Mouse (Mus musculus) heart, embryonic 11.5 days (tissue): ENCODE measurements at regions not wholly inside any gene's neighbourhood (a gene's known extent, or its start where the extent isn't known, plus 50 kb on each side); places are given as distances from the start of the nearest gene placed in this dataset.

ENCODE experiments used
- ATAC-seq: fragments of 200-750 bp; cut with Nextera tagmentation; replicated peaks from 2 replicates; pipeline ENCODE4 v1.8.0; 2017; ENCODE audit warnings: moderate library complexity; ENCODE audit not compliant: insufficient number of reproducible peaks, low FRiP score, low TSS enrichment
- H3K27ac ChIP-seq: fragments of 300-500 bp; sonication (generic); 2 replicates; pipeline ENCODE4 v1.5.1; 2014; ENCODE audit warnings: mild to moderate bottlenecking, low read depth, low read length
- H3K27me3 ChIP-seq: fragments of 300-500 bp; sonication (generic); 2 replicates; pipeline ENCODE4 v1.6.1; 2014; ENCODE audit warnings: mild to moderate bottlenecking, low read length, mixed read lengths; ENCODE audit not compliant: control insufficient read depth, insufficient read depth
- H3K36me3 ChIP-seq: fragments of 300-500 bp; sonication (generic); 2 replicates; pipeline ENCODE4 v1.6.1; 2014; ENCODE audit warnings: mild to moderate bottlenecking, low read length, moderate library complexity, mixed read lengths; ENCODE audit not compliant: control insufficient read depth, insufficient read depth
- H3K4me1 ChIP-seq: fragments of 300-500 bp; sonication (generic); 2 replicates; pipeline ENCODE4 v1.6.1; 2014; ENCODE audit warnings: low read length; ENCODE audit not compliant: control insufficient read depth, insufficient read depth
- H3K4me2 ChIP-seq: fragments of 300-500 bp; sonication (generic); 2 replicates; pipeline ENCODE4 v1.6.1; 2014; ENCODE audit warnings: mild to moderate bottlenecking, moderate library complexity
- H3K4me3 ChIP-seq: fragments of 300-500 bp; sonication (generic); 2 replicates; pipeline ENCODE4 v1.5.1; 2014; ENCODE audit warnings: low read depth, low read length
- H3K9ac ChIP-seq: fragments of 300-500 bp; sonication (generic); 2 replicates; pipeline ENCODE4 v1.6.1; 2014; ENCODE audit warnings: mild to moderate bottlenecking, low read depth, low read length, moderate library complexity
- H3K9me3 ChIP-seq: fragments of 300-500 bp; sonication (generic); replicated peaks from 2 replicates; pipeline ENCODE4 v1.6.1; 2016; ENCODE audit warnings: low read length; ENCODE audit not compliant: control insufficient read depth
- WGBS: fragments of 180-500 bp; shearing (Covaris S2); extraction: QIAGEN DNeasy Blood & Tissue Kit; methylation state at CpG from one replicate; pipeline ENCODE4 v1.1.7; 2014; ENCODE audit not compliant: insufficient replicate concordance; 5-methylcytosine and 5-hydroxymethylcytosine counted together

DNA sequence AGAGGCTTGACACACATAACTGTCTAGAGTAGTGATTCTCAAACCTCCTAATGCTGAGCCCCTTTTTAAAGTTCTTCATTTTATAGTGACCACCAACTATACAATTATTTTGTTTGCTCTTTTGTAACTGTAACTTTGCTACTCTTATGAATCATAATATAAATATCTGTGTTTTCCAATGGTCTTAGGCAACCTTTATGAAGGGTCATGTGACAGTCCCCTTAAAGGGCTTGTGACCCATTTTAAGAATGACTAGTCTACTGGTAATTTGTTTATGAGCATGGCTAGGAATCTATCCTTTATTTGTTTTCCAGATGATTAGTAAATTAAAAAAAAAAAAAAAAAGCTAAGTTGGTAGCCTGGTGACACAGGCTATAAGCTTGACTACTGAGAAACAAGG lies 539.5 kb upstream of the Atp2b1 start:
- Histone ChIP-seq H3K27me3 (no peaks in the 10 kb centered on the region), H3K36me3 (no peaks in the 10 kb centered on the region), H3K27ac (no peak overlapping the region), H3K9ac (no peak overlapping the region), H3K9me3 (no peaks in the 10 kb centered on the region), H3K4me1 (no peaks in the 10 kb centered on the region), H3K4me3 (no peak overlapping the region), H3K4me2 (no peak overlapping the region)
- no peak for ATAC-seq

DNA sequence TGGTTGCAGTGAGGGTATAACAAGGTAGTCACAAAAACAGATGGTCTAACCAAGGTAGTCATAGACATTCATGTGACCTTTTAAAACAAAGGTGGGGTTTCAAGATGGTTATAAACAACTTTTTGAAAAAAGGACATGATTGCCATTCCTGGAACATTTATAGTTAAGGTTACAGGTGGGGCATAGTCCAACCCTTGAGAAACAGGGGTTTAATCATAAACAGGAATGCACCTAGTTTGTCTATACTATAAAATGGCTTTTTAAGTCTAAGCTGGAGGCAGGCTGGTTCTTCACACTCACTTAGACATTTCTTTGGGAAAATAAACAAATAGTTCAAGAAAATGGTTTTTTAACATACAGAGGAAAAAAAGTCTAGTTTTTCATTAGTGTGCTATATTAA lies 525.7 kb upstream of the Atp2b1 start:
- H3K4me1 ChIP-seq = no peaks in the 10 kb centered on the region
- no peak overlapping the region for H3K4me2 ChIP-seq
- ATAC-seq = no peak
- H3K27ac ChIP-seq = no peak overlapping the region
- no peaks in the 10 kb centered on the region for H3K9me3 ChIP-seq
- no peaks in the 10 kb centered on the region for H3K27me3 ChIP-seq
- no peaks in the 10 kb centered on the region for H3K36me3 ChIP-seq
- no peak overlapping the region for H3K4me3 ChIP-seq
- H3K9ac ChIP-seq = no peak overlapping the region

DNA sequence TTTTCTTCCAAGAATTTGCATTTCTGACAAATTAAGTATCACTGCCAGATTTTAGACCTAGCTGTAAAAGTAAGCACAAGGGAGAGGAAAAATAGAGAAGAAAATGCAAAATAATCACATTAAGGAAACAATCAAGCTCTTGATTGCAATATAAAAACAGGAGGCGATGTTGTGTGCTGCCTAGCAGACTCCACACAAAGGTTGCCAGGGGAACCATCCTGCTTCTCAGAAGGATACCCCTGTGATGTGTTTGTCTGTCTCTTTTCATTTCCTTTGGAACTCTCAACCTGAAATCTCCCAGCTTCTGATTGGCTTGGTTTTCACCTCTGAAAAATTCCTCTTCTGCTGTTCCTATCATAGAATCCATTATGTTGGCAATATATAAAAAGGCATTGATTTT lies 514.3 kb upstream of the Atp2b1 start:
- Histone ChIP-seq H3K27me3 (no peaks in the 10 kb centered on the region), H3K4me2 (no peak overlapping the region), H3K9me3 (no peaks in the 10 kb centered on the region), H3K36me3 (no peaks in the 10 kb centered on the region), H3K4me3 (no peak overlapping the region), H3K4me1 (no peaks in the 10 kb centered on the region), H3K9ac (no peak overlapping the region), H3K27ac (no peak overlapping the region)
- ATAC-seq = no peak
- 71% methylated on average over 1 of the region's 1 CpGs for WGBS

DNA sequence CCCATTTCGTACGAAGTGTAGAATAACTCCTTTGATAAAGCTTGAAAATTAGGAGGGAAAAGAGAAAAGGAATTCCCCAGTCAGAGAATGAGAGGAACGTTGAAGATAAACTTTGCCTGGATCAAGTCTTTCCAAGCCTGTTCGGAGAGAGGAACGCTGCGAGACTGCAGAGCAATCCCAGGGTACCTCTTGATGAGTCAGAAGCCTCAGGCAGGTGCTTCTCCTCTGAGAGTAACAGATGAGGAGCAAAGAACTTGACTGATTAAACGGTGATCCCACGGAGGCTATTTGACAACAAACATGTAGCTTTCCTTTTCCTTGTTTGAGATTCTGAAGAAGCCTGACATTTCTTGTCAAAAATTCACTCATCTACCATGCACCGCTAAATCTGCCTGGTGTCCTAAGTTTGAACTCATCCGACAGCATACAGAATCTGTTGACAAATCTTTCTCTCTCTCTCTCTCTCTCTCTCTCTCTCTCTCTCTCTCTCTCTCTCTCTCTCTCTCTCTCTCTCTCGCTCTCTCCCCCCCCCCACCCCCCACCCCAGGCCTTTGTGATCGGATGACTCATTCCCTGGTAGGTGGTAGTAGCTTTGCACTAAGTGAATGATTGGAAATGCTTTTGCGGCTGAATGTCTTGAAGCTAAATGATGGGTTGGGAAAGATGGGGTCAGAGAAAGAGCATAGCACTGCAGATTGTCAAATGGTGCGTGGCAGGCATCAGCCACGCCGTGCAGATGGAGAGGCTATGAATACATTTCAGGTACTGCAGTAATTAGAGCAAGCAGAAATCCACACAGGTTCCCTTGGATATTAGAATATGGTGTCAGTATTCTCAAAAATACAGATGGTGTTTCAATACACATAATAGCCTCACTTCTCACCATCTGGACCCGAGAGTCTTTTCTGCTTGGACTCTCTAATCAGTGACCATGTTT lies 496.1 kb upstream of the Atp2b1 start:
- ATAC-seq = no peak
- H3K27me3 ChIP-seq = no peaks in the 10 kb centered on the region
- no peaks in the 10 kb centered on the region for H3K4me1 ChIP-seq
- H3K36me3 ChIP-seq = no peaks in the 10 kb centered on the region
- no peak overlapping the region for H3K27ac ChIP-seq
- no peak overlapping the region for H3K9ac ChIP-seq
- no peaks in the 10 kb centered on the region for H3K9me3 ChIP-seq
- WGBS = 68% methylated on average over 16 of the region's 17 CpGs
- no peak overlapping the region for H3K4me2 ChIP-seq
- H3K4me3 ChIP-seq = no peak overlapping the region

DNA sequence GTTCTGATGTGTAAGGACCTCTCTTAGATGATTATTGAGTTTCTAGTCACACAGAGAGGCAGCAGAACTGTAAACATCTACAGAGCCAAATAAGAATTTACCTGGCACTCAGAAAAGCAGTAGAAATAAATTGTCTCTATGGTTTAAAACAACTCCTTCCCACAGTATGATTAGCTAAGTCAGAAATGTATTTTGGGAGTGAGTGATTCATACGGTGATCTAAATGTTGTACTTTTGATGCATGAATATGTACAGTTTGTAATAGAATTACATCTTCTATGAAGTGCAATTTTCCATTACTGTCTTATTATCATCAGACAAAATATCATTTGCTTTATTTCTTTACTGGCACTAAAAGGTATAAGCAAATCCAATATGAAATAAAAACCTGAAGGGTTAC lies 489.8 kb upstream of the Atp2b1 start:
- H3K9ac ChIP-seq = no peak overlapping the region
- H3K4me2 ChIP-seq = no peak overlapping the region
- H3K4me1 ChIP-seq = no peaks in the 10 kb centered on the region
- WGBS = 91% methylated on average over 1 of the region's 1 CpGs
- no peaks in the 10 kb centered on the region for H3K27me3 ChIP-seq
- H3K36me3 ChIP-seq = no peaks in the 10 kb centered on the region
- no peaks in the 10 kb centered on the region for H3K9me3 ChIP-seq
- no peak overlapping the region for H3K27ac ChIP-seq
- ATAC-seq = no peak
- H3K4me3 ChIP-seq = no peak overlapping the region

DNA sequence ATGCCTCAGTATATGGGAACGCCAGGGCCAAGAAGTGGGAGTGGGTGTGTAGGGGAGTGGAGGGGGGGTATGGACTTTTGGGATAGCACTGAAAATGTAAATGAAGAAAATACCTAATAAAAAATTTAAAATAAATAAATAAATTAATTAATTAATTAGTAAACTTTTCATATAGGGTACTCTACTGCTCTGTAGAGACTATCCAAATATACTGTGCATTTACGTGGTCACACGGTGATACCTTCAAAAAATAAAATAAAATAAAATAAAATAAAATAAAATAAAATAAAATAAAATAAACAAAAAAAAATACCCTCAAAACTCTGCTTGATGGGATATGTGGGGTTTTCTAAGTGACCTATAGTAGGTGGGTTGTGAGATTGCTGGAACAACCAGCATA lies 479.2 kb upstream of the Atp2b1 start:
- Histone ChIP-seq H3K9ac (no peak overlapping the region), H3K27me3 (no peaks in the 10 kb centered on the region), H3K9me3 (no peaks in the 10 kb centered on the region), H3K4me2 (no peak overlapping the region), H3K4me1 (no peaks in the 10 kb centered on the region), H3K4me3 (no peak overlapping the region), H3K36me3 (no peaks in the 10 kb centered on the region), H3K27ac (no peak overlapping the region)
- no peak for ATAC-seq
- WGBS = 92% methylated on average over 3 of the region's 3 CpGs

DNA sequence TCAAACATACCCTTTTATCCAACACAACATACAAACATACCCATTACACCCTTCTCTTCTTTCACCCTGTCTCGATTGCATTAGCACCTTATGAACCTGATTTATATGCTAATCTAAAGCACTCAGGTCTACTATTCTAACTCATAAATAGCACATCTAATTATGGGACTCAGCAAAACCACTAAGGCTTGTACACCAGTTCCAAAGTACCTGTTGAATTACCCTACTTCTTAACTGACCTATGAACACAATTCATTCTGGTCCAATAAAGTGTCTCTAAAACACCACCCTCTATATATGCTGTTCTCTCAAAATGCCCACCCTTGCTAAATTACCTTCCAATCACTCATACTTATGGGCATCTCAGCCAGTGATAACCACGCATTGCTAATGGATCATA lies 452.7 kb upstream of the Atp2b1 start:
- H3K9ac ChIP-seq = no peak overlapping the region
- H3K36me3 ChIP-seq = no peaks in the 10 kb centered on the region
- WGBS = 83% methylated on average over 2 of the region's 2 CpGs

DNA sequence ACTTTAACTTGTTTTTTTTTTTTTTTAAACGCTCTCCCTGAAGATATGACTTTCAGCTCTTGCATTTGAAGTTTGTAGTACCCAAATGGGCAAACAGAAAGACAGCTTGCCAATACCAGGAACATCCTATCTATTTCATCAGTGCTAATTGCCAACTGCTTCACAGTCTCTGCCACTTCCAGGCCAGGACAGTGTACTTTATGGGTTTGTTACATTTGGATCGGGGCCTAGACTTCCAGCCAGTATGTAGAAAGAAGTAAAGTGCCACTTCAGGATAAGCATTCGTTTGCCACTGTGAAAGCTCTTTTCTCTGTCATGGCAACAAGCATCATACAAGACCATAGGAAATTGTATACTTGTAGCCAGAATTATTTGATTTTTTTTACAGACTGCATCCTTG lies 439.6 kb upstream of the Atp2b1 start:
- H3K27me3 ChIP-seq = no peaks in the 10 kb centered on the region
- H3K27ac ChIP-seq = no peak overlapping the region
- H3K4me2 ChIP-seq = no peak overlapping the region
- no peak overlapping the region for H3K9ac ChIP-seq
- H3K4me3 ChIP-seq = no peak overlapping the region
- H3K9me3 ChIP-seq = no peaks in the 10 kb centered on the region
- H3K4me1 ChIP-seq = no peaks in the 10 kb centered on the region
- WGBS = 68% methylated on average over 3 of the region's 3 CpGs
- no peak for ATAC-seq
- H3K36me3 ChIP-seq = no peaks in the 10 kb centered on the region

More for the DNA sequence above, 452.7 kb upstream of the Atp2b1 start:
- Histone ChIP-seq H3K27me3 (no peaks in the 10 kb centered on the region), H3K9me3 (no peaks in the 10 kb centered on the region), H3K4me3 (no peak overlapping the region), H3K4me1 (no peaks in the 10 kb centered on the region), H3K27ac (no peak overlapping the region), H3K4me2 (no peak overlapping the region)
- ATAC-seq = no peak
